In genomic region chr7:102243870-102244269, GRCm38 (mm10) we compare ENCODE assay signal across 9 mouse cellular contexts. TPM values are rescaled to one million over a fixed set of nuclear protein-coding genes. Genes with fewer than 3 reads are reported as not detected.
DNase-seq lines count a peak whose midpoint lies in the region.
"Had no signal": no experiment of that assay in that cellular context is flagged by ENCODE, and none has a peak within 500 bp of the region (broad histone marks: within the 10 kb centered on the region; RNA-seq: fewer than 3 reads in every experiment).

No protein-coding gene starts in this region.

- peaks cover 56% of the 10 kb centered on the region for H3K36me3 ChIP-seq in limb, embryonic 10.5 days

- WGBS in limb, embryonic 10.5 days = 82% methylated on average over 2 of the region's 2 CpGs

- DNase-seq in adrenal gland, adult 2 months = peak; percentile 48
- DNase-seq in adrenal gland, postnatal 25 days = no peak
- peak; percentile 32 for DNase-seq in thymus, postnatal 0 days (ENCODE audit: low spot score)
- DNase-seq in thymus, postnatal 25 days = no peak
- peak; percentile 63 for DNase-seq in lung, postnatal 10 days
- DNase-seq in yolk sac, embryonic 10.5 days (ENCODE audit: low spot score) = peak; percentile 19
- no peak for DNase-seq in layer of hippocampus, postnatal 10 days (ENCODE audit: low spot score in 2 of 2)
- DNase-seq in limb, embryonic 10.5 days (ENCODE audit: low spot score) = no peak
- DNase-seq: right cerebral cortex, adult 18-20 months had no signal

- H3K27me3 ChIP-seq in limb, embryonic 10.5 days (ENCODE audit: low read depth, poor library complexity, severe bottlenecking) = no peaks in the 10 kb centered on the region

- H3K4me1 ChIP-seq in limb, embryonic 10.5 days = peaks cover 47% of the 10 kb centered on the region

- H3K9me3 ChIP-seq in limb, embryonic 10.5 days (replicated peaks) = no peaks in the 10 kb centered on the region

- no peak overlapping the region; the same call in 1 of the 2 replicates for H3K27ac ChIP-seq in limb, embryonic 10.5 days

- no peak overlapping the region for H3K4me3 ChIP-seq in limb, embryonic 10.5 days

RNA-seq across cellular contexts. Expression of gene Rhog, which starts 12.0 kb away (rescaled TPM):
- total RNA-seq in adrenal gland, adult 2 months (2021) = 10 to 100 TPM; 48.0 to 62.7 TPM
- polyA plus RNA-seq in adrenal gland, adult 2 months (2012; rRNA removed) = 60.0 and 69.0 TPM in 2 replicates
- total RNA-seq in adrenal gland, postnatal 25 days (2021) = 58.9 and 59.7 TPM in 2 replicates
- polyA plus RNA-seq in thymus, postnatal 0 days (2015; fragmentation: Nextera tagmentation; extraction: Ambion mirVana) = 184 and 188 TPM in 2 replicates
- 10 to 100 TPM; 15.8 to 16.3 TPM for total RNA-seq in layer of hippocampus, postnatal 10 days (2021)
- polyA plus RNA-seq in limb, embryonic 10.5 days (2016; fragmentation: Nextera tagmentation; extraction: Ambion mirVana) = 52.5 and 55.4 TPM in 2 replicates

RNA-seq across cellular contexts. Expression of gene Stim1, which starts 23.7 kb away (rescaled TPM):
- 10 to 100 TPM; 68.2 to 74.8 TPM for total RNA-seq in adrenal gland, adult 2 months (2021)
- 68.4 and 77.7 TPM in 2 replicates for polyA plus RNA-seq in adrenal gland, adult 2 months (2012; rRNA removed)
- total RNA-seq in adrenal gland, postnatal 25 days (2021) = 52.4 and 65.8 TPM in 2 replicates
- 37.5 and 42.1 TPM in 2 replicates for polyA plus RNA-seq in thymus, postnatal 0 days (2015; fragmentation: Nextera tagmentation; extraction: Ambion mirVana)
- total RNA-seq in layer of hippocampus, postnatal 10 days (2021) = 10 to 100 TPM; 56.7 to 66.1 TPM
- 10.7 and 14.5 TPM in 2 replicates for polyA plus RNA-seq in limb, embryonic 10.5 days (2016; fragmentation: Nextera tagmentation; extraction: Ambion mirVana)

RNA-seq across cellular contexts. Expression of gene Pgap2, which starts 33.9 kb away (rescaled TPM):
- 10 to 100 TPM; 62.6 to 96.0 TPM for total RNA-seq in adrenal gland, adult 2 months (2021)
- 320 and 360 TPM in 2 replicates for polyA plus RNA-seq in adrenal gland, adult 2 months (2012; rRNA removed)
- total RNA-seq in adrenal gland, postnatal 25 days (2021) = 82.3 and 110 TPM in 2 replicates
- polyA plus RNA-seq in thymus, postnatal 0 days (2015; fragmentation: Nextera tagmentation; extraction: Ambion mirVana) = 54.3 and 59.6 TPM in 2 replicates
- total RNA-seq in layer of hippocampus, postnatal 10 days (2021) = 10 to 100 TPM; 29.9 to 34.3 TPM
- polyA plus RNA-seq in limb, embryonic 10.5 days (2016; fragmentation: Nextera tagmentation; extraction: Ambion mirVana) = 59.6 and 68.5 TPM in 2 replicates

RNA-seq across cellular contexts. Expression of gene Nup98, which starts 33.9 kb away (rescaled TPM):
- total RNA-seq in adrenal gland, adult 2 months (2021) = 10 to 100 TPM; 47.8 to 84.4 TPM
- polyA plus RNA-seq in adrenal gland, adult 2 months (2012; rRNA removed) = 10.1 and 13.5 TPM in 2 replicates
- 60.8 and 61.0 TPM in 2 replicates for total RNA-seq in adrenal gland, postnatal 25 days (2021)
- 21.1 and 24.3 TPM in 2 replicates for polyA plus RNA-seq in thymus, postnatal 0 days (2015; fragmentation: Nextera tagmentation; extraction: Ambion mirVana)
- 10 to 100 TPM; 33.3 to 34.0 TPM for total RNA-seq in layer of hippocampus, postnatal 10 days (2021)
- polyA plus RNA-seq in limb, embryonic 10.5 days (2016; fragmentation: Nextera tagmentation; extraction: Ambion mirVana) = 45.5 and 49.7 TPM in 2 replicates

Comparison
In these comparisons a context has a peak if more than half of its experiments do, and no peak if none do; other contexts are left out.
1. DNase-seq: peak in adrenal gland, adult 2 months (single experiment), thymus, postnatal 0 days (single experiment), lung, postnatal 10 days (single experiment) and yolk sac, embryonic 10.5 days (single experiment); none in adrenal gland, postnatal 25 days (single experiment), thymus, postnatal 25 days (single experiment), layer of hippocampus, postnatal 10 days (0 of 2) and limb, embryonic 10.5 days (single experiment).